Mouse (Mus musculus) cerebellum, adult 2 months (tissue): ENCODE measurements around the gene Selenoh. TPM values are rescaled to one million over a fixed set of nuclear protein-coding genes. Genes with fewer than 3 reads are reported as not detected.

Experiments used
- DNase-seq, 2 experiments: peaks; one replicate each; pipeline ENCODE4 v3.0.0; 2021
- H3K27ac ChIP-seq: fragments of 200-500 bp; 2 replicates; pipeline ENCODE4 v1.5.1; 2012; ENCODE audit warnings: low read length, control low read depth, inconsistent platforms; ENCODE audit not compliant: insufficient read depth
- H3K27me3 ChIP-seq: fragments of 200-500 bp; 2 replicates; pipeline ENCODE4 v1.6.1; 2012; ENCODE audit warnings: inconsistent platforms, mild to moderate bottlenecking, low read length, moderate library complexity; ENCODE audit not compliant: control insufficient read depth, insufficient read depth
- H3K4me1 ChIP-seq: fragments of 200-500 bp; 2 replicates; pipeline ENCODE4 v1.6.1; 2011; ENCODE audit warnings: low read length; ENCODE audit not compliant: control insufficient read depth, insufficient read depth
- H3K4me3 ChIP-seq: fragments of 200-500 bp; replicated peaks from 2 replicates; pipeline ENCODE3; 2011; ENCODE audit warnings: mild to moderate bottlenecking, low read depth, low read length, control low read depth; ENCODE audit not compliant: insufficient read depth
- CTCF ChIP-seq: fragments of 200-500 bp; IDR thresholded peaks from 2 replicates; pipeline ENCODE4 v1.5.1; 2011; ENCODE audit warnings: low read depth, mild to moderate bottlenecking, control low read depth, low read length, moderate library complexity, borderline replicate concordance; ENCODE audit not compliant: insufficient read depth
- POLR2A ChIP-seq: fragments of 200-500 bp; IDR thresholded peaks from 2 replicates; pipeline ENCODE4 v1.6.1; 2011; ENCODE audit warnings: low read length, control low read depth, borderline replicate concordance; ENCODE audit not compliant: insufficient read depth
- WGBS: fragments of 180-500 bp; shearing (Covaris S2); methylation state at CpG from one replicate; pipeline ENCODE4 v1.1.7; 2018; 5-methylcytosine and 5-hydroxymethylcytosine counted together
- polyA plus RNA-seq: library from polyadenylated mRNA; depleted of rRNA; stranded (reverse); fragments of >200 nt; gene quantifications from 2 replicates; pipeline ENCODE4 v1.2.3, GENCODE M21; 2012

The Selenoh gene
- polyA plus RNA-seq, 1 experiment: 67.4 TPM

DNA sequence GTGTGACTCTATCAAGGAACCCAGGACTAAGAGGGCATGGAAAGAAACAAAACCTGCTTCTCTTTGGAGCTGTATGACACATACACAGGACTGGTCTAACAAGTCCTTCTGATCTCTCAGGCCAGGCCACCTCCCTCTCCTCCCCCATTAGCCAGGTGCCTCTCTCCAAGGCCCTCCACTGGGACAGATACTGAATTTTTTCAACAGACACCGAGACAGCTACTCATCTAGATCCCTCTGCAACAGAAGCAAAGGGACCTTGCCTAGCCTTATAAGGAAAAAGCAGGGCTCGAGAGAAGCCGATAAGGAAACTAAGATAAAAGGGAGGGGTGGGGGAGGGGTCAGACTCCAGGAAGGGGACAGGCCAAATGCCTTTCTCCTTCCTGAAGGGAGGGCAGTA is 37.6 kb downstream of the Selenoh start:
- H3K27ac ChIP-seq: no peak overlapping the region
- DNase-seq: no peak
- no peaks in the 10 kb centered on the region for H3K27me3 ChIP-seq
- 35% methylated on average over 3 of the region's 3 CpGs for WGBS
- H3K4me1 ChIP-seq: peaks cover 12% of the 10 kb centered on the region
- H3K4me3 ChIP-seq: no peak overlapping the region
- TF ChIP-seq CTCF: no peak
- no peak for TF ChIP-seq POLR2A

DNA sequence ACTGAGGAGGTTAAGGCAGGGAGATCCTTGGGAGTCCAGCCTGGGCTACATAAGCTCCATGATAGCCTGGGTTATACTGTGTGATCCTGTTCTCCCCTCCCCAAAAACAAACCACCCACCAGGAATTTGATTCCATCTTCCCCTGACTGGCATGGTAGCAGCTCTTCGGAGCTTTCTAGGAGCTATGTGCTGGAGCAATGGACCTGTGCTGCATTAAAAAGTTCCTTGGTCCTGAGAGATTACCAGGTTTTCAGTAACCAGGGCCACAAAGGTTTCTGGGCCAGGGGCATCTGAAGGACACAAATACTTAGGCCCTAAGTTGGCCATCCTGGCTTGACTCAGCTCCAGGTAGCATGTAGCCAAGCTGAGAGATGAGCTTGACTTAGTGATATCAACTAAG is 38.6 kb downstream of the Selenoh start:
- Histone ChIP-seq H3K4me1 (peaks cover 12% of the 10 kb centered on the region), H3K4me3 (no peak overlapping the region), H3K27ac (no peak overlapping the region), H3K27me3 (no peaks in the 10 kb centered on the region)
- DNase-seq: no peak
- WGBS: 94% methylated on average over 1 of the region's 1 CpGs
- no peak for TF ChIP-seq POLR2A
- TF ChIP-seq CTCF: no peak

- Histone ChIP-seq H3K27ac (no peak overlapping the region), H3K4me3 (no peak overlapping the region), H3K4me1 (no peaks in the 10 kb centered on the region), H3K27me3 (no peaks in the 10 kb centered on the region)
- TF ChIP-seq CTCF: no peak
- no peak for TF ChIP-seq POLR2A
- WGBS: 73% methylated on average over 3 of the region's 3 CpGs
- DNase-seq: no peak
Observed at GRCm38 (mm10) chr2:84627036-84627435, 43.5 kb downstream of the Selenoh start.

- WGBS: 90% methylated on average over 7 of the region's 7 CpGs
- H3K4me1 ChIP-seq: no peaks in the 10 kb centered on the region
- TF ChIP-seq CTCF: no peak
- no peak for TF ChIP-seq POLR2A
- H3K27ac ChIP-seq: no peak overlapping the region
- no peak for DNase-seq
- H3K4me3 ChIP-seq: no peak overlapping the region
- H3K27me3 ChIP-seq: no peaks in the 10 kb centered on the region
Observed at GRCm38 (mm10) chr2:84626366-84626975, 44.1 kb downstream of the Selenoh start.

DNA sequence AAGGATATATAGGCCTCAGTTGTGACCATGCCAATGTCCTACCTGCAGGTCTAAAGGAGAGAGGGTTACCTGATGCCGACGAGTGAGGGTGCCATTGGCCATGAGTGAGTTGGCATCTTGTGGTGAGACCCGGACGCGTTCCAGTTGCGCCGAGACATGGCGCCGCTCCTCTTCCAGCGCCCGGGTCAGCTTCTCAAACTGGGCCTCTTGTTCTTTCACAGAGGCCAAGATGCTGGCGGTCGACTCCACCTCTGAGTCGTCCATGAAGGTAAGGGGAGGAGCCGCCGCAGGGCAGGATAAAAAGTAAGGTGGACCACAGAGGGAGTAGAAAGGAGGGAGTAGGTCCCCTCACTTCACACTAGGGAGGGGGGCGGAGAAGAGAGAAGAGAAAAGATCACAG is 46.4 kb downstream of the Selenoh start:
- Histone ChIP-seq H3K27ac (no peak overlapping the region), H3K4me3 (no peak overlapping the region), H3K4me1 (no peaks in the 10 kb centered on the region), H3K27me3 (no peaks in the 10 kb centered on the region)
- WGBS: 94% methylated on average over 17 of the region's 17 CpGs
- TF ChIP-seq POLR2A (no peak), CTCF (no peak)
- no peak for DNase-seq

DNA sequence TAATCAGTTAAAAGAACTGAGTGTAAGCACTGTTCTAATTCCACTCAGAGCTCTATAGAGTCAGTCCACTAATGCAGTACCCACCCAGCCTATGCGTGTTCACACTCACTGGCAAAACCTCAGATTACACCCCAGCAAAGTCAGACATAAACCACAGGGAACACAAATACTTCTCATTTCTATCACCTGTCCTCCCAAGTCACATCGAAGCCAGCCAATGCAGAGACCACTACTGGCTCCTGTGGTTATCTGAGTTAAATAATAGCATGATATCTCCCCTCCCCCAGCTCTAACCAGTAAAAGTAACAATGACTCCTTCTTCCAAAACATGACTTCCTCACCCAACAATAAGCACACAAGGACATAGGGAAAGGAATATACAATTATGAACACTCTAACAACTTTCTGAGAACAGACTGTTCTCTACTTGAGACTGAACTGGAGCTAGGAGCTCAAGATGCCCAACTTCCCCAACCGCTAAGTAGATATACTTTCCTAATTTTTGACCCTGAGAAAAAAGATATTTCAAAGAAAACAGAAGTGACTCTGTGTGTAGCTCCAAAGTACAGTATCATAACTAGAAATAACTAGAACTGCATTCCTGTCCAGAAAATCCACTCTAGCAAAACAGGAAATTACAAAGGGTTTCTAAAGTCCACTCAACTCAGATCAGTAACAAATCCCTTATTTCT is 47.0 kb downstream of the Selenoh start:
- no peak overlapping the region for H3K27ac ChIP-seq
- no peaks in the 10 kb centered on the region for H3K4me1 ChIP-seq
- 94% methylated on average over 3 of the region's 3 CpGs for WGBS
- no peaks in the 10 kb centered on the region for H3K27me3 ChIP-seq
- no peak overlapping the region for H3K4me3 ChIP-seq
- DNase-seq: no peak
- no peak for TF ChIP-seq POLR2A
- TF ChIP-seq CTCF: no peak

DNA sequence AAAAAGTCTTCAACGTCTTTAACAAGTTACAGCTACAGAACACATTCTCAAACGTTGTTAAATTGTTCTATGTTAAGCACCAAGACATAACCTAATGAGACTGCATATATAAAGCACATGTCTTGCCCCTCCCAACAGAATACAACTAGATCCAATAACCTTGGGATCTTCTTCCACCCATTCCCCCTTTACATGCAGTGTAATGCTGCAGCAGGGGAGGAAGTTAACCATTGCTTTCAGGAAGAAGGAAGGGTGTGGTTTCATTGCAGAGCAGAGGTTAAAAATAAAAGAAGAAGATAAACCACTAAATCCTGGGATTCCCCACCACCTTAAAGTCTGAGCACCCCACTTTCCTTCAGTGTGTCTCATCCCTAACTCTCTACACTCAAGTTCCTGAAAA is 47.9 kb downstream of the Selenoh start:
- TF ChIP-seq POLR2A: no peak
- no peak for TF ChIP-seq CTCF
- H3K27me3 ChIP-seq: no peaks in the 10 kb centered on the region
- no peak overlapping the region for H3K4me3 ChIP-seq
- no peak overlapping the region for H3K27ac ChIP-seq
- no peaks in the 10 kb centered on the region for H3K4me1 ChIP-seq
- WGBS: 78% methylated on average over 2 of the region's 2 CpGs
- DNase-seq: no peak
